Mouse (Mus musculus): ENCODE results near the gene Zfp46.

Zfp46 gene

DNA sequence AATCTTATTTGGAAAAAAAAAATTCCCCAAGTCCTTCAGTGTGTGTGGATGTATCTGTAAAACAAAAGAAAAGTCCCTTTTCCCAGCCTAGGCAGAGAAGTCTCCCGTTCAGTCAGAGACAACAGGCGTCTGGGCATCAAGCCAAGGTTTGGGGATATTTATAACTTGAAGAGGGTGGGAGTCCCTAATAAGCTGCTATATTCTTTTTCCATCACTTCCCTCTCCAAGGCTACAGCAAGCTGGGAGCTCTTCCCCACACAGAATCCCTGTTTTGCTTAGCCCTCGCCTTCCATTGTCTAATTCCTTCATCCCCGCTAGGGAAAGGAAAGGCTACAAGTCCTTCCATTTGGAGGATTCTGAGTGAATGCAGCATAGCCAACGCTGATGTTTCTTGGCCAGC is at the start of gene Zfp46:
TSS of gene Zfp46 (plus strand) at position 229 of the 400 bp plus-strand sequence.
- peak; percentile 54 for DNase-seq (ENCODE audit: low spot score)

DNA sequence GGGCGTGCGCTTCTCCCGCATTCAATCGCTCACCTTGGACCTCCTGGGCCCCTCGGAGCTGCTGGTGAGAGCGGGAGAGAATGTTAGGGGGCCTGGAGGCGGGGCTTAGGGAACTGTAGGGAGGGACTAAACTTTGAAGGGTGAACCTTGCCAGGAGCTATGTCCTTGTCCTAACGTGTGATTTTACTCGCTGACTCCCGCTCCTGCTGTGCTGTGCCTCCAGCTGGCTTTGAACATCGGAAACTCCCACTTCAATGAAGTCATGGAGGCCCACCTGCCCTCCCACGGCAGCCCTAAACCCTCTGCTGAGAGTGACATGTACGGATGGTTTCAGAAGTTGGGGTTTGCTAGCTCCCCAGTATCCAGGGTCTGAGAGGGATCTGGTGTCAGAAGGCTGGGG is 45.8 kb upstream of the Zfp46 start:
- no peak for DNase-seq (ENCODE audit: low spot score)

DNA sequence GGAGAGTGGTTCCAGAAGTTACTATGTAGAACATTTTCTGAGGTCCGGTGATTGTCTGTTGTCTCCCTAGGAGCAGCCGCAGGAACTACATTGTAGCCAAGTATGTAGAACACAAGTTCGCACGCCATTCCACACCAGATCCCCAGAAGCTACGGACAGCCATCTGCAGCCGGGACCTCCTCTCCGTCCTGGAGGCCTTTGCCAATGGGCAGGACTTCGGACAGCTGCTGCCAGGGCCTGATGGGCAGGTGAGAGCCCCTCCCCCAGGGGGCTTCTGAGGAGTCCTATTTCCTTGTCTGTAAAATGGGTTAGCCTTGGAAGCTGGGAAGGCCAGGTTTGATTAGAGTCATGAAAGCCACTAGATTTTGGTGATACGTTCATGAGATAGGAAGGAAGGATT is 45.4 kb upstream of the Zfp46 start:
- no peak for DNase-seq (ENCODE audit: low spot score)

DNA sequence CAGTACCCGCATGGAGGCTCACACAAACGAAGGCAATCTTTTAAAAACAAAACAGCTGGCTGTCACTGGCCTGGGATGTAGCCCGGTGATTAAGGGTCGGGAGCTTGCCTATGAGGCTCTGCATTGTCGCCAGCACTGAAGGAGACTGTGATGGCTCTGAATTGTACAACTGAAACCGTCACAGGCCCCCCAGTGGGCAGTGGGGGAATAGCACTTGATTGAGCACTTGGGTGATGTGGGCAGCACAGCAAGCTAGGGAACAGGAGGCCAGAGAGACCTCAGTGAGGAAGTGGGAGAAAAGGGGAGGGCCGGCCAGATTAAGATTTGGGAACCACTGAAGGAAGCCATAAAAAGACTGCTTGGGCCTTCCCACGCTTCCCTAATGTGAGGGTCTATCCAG is 44.9 kb upstream of the Zfp46 start:
- DNase-seq (ENCODE audit: low spot score): peak; percentile 59

DNA sequence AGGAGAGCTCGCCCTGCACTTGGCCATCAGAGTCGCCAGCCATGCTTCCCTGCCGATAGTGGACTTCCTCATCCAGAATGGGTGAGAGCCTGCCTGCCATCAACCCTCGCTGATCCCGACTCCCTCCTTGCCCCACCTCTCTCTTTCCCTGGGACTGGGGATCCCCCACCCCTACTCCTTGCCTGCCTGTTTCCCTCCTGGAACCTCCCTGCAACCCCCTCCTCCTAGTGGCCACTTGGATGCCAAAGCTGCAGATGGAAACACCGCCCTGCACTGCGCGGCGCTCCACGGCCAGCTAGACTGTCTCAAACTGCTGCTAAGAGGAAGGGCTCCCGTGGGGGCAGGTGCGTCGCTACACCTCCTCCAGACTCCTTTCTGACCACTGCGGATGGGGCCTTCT is 44.4 kb upstream of the Zfp46 start:
- no peak for DNase-seq (ENCODE audit: low spot score)

DNA sequence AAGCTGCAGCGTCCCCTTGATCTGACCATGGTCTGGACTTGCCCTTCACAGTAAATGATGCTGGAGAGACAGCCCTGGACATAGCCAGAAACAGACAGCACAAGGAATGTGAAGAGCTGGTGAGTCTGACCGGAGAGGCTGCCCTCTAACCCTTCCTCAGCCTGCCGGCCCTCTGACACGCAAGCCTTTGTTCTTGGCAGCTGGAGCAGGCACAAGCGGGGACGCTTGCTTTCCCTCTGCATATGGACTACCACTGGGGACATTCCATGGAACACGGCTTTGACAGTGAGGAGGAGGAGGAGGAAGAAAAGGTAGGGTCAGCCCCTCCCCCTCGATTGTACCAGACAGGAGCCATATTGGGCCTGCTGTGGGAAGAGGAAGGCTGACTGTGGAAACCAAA is 43.5 kb upstream of the Zfp46 start:
- no peak for DNase-seq (ENCODE audit: low spot score)

DNA sequence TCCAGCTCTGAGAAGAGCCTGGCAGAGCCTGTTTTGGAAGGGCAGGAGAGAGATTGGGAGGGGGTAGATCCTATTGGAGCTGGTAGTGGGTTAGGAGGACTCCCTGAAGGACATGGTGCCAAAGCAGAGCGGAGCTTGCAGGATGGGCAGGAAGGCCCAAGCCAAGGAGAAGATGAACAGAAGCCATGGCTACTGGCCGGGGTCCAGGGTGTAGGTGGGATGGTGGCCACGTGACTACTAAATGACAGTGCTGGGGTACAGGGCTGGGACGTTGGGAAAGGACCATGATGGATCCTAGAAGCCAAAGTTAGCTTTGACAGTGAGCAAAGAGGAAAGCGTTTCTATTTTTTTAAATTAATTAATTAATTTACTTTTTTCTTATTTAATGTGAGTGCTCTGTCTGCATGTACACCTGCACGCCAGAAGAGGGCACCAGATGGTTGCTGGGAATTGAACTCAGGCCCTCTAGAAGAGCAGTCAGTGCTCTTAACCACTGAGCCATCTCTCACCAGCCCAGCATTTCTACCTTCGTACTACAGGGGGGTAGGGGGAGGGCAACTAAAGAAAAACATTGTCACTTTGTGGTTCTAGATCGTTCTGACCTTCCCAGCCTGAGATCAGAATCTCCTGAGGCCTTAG is 42.3 kb upstream of the Zfp46 start:
- no peak for DNase-seq (ENCODE audit: low spot score)

DNA sequence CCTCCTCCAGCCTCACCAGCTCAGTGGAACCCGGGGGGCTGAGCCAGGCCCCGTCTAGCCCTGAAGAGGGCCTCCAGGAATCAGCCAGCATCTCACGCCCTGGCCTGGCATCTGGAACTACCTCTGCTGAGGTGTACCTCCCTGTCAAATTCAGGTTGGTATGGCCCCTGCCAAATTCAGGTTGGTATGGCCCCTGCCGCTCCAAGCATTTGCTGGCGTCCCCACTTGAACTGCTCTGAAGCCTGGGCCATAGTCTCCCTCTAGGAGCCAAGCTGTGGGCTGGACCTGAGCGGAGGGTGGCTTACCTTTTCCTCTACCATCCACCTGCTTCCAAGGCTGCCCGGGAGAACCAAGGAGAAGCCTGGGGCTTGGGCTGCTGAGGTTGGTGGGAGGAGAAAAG is 41.8 kb upstream of the Zfp46 start:
- DNase-seq (ENCODE audit: low spot score): no peak

DNA sequence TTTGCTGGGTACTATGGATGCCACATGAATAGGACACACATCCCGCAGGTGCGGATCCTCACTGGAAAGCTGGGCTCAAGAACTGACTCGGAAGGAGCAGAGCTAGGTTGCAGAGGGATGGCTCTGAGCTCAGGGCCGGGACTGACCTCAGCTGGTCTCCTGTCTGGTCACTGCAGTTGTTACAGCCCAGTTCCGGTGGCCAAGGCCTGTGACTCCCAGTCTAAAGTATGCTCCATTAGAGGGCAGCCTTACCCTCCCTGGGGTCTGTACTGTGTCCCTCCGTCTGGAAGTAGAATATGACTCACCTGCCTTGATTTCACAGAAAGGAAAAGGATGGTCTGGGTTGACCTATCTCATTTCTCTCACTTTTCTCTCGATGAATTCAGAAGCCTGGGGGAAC is 40.3 kb upstream of the Zfp46 start:
- DNase-seq (ENCODE audit: low spot score): no peak

DNA sequence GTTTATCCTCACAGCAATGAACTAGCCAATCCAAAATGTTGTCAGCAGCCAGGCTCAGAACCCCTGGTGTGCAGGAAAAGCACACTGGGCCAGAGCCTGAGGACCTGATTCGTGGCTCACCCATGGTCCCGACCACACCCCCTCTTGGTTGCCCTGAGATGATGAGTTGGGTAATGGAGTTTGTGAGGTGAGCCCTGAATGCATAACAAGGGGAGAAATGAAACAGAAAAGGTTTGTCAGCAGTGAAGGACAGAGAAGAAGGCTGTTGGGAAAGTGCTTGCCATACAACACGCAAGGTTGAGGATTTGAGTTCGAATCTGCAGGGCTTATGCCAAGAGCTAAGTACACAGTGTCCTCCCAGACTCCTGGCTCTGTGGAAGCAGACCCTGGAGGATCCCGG is 38.8 kb upstream of the Zfp46 start:
- no peak for DNase-seq (ENCODE audit: low spot score)

DNA sequence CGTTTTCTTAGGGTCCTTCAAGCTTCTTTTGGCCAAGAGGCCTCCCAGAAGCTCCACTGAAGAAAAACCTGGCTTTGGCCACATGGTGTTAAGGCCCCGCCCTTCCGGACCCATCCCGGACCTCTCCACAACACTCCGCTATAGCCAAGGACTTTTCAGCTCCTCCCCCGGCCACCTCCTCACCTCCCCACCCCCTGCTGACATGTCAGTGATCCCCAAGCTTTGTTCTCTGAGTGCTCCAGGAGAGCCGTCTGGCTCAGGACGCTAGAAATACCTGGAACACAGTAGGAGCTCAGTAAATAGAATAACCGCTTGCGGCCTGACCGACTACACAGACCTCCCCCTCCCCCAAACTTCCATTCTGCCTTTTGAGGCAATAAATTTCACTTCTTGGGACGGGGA is 37.9 kb upstream of the Zfp46 start:
- DNase-seq (ENCODE audit: low spot score): no peak

DNA sequence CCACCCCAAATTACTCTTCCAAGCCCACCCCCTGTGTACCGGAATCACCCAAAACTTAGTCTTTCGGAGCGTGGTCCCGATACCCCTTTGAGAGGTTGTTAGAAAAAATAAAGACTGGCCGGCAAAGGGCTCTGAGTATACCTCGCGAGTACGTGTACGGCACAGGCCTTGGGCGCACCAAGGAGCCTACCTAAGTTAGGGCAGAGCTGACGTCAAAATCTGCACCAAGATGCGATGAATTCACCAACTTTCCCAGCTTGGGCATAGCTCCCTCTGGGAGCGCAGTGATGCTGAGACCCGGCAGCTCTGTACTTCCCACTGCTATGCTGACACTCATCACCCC is 37.1 kb upstream of the Zfp46 start:
- DNase-seq (ENCODE audit: low spot score): no peak

DNA sequence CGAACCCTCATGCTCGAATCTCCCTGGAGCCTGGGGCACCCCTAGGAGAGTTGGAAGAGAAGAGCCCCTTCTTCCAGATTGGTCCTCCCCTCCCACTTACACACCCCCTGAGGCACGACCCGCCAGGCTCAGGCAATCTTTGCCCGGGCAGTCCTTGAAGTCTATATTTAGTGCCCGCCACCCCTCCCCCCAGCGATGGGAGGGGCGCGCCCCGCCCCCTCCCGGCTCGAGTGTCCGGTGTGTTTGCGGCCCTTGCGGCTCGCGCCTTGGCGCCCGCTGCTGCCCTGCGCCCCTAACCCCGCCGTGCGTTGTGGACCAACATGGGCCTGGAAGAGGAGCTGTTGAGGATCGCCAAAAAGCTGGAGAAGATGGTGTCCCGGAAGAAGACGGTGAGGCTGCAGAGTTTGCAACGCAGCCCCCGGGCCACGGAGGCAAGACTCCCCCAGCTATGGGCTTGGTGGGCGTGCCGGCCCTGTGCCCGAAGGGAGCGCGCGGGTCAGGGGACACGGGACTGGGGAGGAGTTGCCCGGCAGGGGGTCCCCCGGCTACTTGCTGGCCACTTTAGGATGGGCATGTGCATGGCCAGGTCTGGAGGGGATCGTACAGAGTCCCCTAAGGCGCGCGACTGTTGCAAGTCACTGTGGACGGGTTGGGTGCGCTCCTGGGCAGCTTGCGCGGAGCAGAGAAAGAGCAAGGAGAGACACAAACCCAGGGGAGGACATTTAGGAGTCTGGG is 36.6 kb upstream of the Zfp46 start, which contains the start of gene Tcea3:
TSS of gene Tcea3 (plus strand) at position 1 of the 735 bp plus-strand sequence.
- DNase-seq (ENCODE audit: low spot score): no peak

DNA sequence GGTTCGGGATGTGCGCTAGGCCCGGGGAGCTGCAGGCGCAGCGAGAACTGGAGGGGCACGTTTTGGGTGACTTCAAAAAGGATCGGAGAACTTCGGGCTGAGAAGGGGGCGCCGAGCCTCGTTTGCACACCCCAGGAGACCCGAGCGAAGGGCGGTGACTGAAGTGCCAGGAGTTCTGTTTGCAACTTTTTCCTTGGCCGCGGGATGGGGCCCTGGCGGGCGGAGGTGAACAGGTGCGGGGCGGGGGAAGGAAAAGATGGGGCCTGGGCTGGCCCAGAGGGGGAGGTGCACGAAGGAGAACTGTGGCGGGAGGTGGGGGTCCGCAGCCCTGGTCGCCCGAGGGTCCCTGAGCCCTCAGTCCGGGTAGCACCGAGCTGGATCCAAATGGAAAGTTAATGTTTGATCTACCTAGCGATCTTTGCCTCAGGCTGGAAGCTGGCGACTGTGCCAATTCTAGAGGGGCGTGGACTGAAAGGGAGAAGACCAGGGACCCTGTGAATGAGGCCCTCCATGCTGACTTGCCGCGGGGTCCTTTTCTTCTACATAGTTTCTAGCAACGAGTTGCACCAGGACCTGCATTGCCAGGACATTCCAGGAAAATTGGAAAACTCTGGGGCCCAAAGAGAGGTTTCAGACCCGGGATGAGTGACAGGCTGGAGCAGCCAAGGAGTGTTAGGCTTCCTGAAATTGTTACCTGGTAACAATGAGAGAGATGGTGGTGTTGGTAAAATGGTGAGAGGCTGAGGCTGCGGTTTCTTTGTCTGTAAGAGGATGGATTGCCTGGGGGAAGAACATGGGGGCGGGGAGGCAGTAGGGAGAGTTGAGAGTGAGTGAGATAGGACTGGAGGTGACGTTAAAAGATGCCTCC is 35.8 kb upstream of the Zfp46 start:
- no peak for DNase-seq (ENCODE audit: low spot score)

DNA sequence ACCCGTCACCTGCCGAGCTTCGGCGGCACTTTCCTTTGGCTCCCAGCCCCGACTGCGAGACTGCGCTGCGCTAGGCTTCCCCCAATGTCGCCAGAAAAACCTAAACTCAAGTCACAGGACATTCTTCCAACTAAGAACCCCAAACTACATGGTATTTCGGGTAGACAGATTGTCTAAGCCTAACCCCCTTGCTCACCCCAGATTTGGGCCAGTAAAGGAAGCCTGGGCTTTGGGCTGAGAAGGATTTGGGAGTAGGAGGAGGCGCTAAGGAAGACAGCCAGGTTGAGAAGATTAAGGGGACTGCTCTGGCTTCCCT is 35.2 kb upstream of the Zfp46 start:
- DNase-seq (ENCODE audit: low spot score): no peak

DNA sequence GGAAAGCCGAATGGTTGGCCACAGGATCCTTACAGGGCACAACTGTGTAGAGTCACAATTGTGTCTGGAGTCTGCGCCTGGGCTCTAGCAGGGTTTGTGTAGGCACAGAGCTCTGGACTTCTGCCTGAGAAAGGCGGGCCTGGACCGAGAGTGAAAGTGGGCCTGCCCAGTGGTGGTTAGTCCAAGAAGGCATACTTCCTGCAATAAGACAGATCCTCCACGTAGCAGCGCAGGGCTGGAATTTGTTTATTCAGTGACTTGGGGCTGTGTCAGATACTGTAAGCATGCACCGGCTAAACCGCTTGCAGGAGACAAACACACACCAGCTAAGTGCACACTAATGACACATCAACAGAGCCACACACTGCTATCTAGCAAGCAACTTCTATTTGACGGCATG is 34.7 kb upstream of the Zfp46 start:
- DNase-seq (ENCODE audit: low spot score): no peak

DNA sequence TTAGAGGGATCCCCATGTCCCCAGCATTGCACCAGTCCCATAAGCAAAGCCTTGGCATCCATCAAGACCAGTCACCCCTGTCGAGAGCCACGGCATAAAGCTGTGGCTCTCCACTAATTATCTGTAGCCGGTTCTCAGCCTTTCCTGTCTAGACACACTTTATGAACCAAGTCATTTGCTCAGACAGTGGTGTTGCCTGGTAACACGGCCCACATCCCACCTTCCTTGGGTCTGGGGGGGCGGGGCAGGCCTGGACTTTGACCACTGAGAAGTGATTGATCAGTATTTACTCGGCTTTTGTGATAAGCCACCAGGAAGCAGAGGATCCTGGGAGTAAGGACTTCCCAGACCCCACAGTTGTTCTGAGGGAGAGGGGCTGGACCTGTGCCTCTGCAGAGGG is 28.6 kb upstream of the Zfp46 start:
- no peak for DNase-seq (ENCODE audit: low spot score)

DNA sequence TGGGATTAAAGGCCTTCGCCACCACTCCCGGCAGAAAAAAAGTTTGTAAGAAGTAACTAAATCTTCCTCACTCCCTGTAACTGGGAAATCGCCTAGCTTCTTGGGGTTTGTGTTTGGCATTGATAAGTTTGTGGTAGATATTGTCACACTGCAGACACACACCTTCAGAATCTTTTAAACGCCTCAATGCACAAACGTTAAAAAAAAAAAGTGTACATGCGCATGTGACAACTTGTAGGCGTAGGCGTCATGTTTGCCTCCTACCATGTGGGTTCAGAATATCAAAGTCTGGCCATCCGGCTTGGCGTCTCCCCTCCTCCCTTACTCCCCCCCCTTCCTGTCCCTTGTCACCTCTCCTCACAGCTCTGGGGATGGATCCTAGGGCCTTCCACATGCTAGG is 27.8 kb upstream of the Zfp46 start:
- no peak for DNase-seq (ENCODE audit: low spot score)

DNA sequence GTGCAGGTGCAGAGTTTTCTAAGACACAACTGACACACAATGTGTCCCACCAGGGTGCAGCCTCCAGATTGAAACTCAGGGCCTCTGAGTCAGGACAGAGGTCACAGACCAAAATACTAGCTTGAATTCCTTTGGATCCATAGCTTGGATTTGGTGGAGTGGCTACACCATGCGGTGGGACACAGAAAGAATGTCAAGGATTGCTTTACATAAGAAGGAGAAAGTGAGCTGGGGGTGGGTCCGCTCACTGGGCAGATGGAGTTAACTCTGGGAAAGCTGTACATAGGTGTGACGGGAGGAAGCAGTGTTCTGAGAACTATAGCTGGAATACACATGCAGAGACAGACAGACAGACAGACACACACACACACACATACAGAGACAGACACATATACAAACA is 24.6 kb upstream of the Zfp46 start:
- no peak for DNase-seq (ENCODE audit: low spot score)

DNA sequence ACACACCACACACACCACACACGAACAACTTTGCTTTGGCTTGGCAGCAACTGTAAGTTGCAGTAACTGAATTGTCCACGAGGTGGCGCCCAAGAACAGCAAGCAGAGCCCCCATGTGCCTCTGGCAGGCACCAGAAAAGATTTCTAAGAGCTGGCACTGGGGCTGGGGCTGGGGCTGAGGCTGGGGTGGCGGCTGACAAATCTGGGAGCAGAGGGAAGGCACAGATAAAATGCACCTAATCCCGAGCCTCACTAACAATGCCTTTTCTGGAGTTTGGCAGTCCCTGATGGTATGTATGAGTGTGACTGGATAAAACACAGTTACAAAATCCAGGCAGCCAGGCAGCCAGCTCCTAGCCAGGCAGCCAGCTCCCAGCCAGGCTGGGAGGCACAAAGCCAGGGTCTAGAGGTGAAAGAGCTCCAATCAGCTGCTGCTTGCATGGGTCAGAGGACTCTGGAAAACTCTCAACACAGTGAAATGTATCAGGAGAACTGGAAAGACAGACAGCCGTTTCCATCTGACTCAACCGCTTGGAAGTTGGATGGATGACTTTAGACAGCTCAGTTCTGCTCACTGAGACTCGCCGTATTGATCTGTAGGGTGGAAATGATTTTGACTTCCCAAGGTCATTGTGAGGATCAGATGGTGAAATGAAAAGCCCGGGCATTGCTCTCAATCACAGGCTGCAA is 23.8 kb upstream of the Zfp46 start:
- peak; percentile 73 for DNase-seq (ENCODE audit: low spot score)

DNA sequence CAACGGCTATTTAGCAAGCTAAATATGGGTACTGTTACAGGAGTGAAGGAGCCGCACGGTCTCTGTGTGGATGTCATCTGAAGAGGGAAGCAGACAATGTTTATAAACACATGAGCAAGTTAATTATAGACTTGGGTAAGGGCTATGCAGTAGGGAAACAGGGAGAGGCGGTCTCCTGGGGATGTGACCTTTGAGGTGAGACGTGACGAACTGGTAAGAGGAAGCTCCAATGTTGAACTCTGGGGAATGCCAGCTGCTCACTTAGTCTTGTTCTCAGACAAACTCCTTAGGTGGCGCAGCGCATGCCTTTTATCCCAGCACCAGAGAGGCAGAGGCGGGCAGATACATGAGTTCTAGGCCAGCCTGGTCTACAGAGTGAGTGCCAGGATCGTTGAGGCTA is 22.6 kb upstream of the Zfp46 start:
- DNase-seq (ENCODE audit: low spot score): no peak

DNA sequence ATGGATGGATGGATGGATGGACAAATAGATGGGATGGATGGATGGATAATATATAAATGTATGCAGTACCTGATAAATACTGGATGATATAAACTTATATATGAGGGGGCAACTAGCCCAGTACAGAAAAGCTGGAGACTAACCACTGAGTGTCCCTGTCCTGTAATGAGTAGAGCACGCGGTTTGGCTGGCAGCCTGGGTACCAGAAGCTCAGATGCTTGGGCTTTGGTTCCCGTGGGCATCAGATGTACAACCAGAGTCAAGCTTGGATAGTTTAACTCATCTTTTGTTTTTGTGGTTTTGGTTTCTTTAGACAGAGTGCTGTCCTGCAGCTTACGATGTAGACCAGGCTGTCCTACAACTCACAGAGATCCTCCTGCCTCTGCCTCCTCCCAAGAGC is 20.9 kb upstream of the Zfp46 start:
- no peak for DNase-seq (ENCODE audit: low spot score)

Data from ovary, postnatal 10 days (tissue).